Mouse (Mus musculus): ENCODE data around the gene Kif7. TPM values are rescaled to one million over a fixed set of nuclear protein-coding genes. Genes with fewer than 3 reads are reported as not detected.
A peak's percentile ranks its signal among the peaks of the same experiment; 100 is the strongest.

The Kif7 gene
- 1.5 TPM in 2 replicates for polyA plus RNA-seq (2012; rRNA removed)

DNA sequence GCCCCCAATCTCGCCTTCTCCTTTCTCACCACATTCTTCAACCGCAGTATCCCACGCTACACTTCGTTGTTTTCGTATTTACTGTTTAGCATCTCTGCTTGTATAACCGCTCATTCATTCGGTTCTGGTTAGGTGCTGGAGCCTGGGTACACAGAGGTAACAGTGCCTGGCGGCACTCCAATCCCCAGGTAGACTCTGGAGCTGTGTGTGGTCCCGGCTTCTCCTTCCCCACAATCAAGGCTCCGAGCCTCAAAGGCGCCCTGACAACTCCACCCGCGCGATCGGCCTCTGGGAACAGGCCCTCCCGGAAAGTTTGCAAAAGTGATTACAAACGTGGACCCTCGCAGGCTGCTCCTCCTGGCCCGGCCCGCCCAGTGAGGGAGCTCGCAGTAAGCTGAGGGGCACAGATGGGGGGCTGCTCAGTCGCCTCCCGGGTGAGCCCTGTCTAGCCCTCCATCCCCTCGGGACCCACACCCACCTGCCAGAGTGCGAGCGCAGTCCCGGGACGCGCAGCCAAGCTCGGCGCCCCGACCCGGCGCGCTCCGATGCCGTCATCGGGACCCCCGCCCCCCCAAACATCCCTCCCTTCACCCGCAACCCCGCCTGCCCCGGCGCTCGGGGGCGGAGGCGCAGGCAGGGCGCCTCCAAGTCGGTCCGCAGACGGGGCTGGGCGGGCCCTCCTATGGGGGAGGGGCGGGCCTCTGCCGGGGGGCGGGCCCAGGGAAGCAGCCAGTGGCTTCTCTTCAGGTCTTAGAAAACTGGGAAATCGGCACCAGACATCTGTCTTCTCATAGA, at the start of gene Kif7:
TSS of gene Kif7 (minus strand) at position 534 of the 795 bp plus-strand sequence.
- Histone ChIP-seq H3K4me1 (ENCODE audit: control insufficient read depth, insufficient read depth, low read length) (no peaks in the 10 kb centered on the region), H3K27ac (ENCODE audit: insufficient read depth, low read length) (no peak within 1 kb of the TSS)
- no peak for TF ChIP-seq CTCF (IDR thresholded peaks at IDR 0.05; ENCODE audit: extremely low read depth, insufficient read depth, low read length)

DNA sequence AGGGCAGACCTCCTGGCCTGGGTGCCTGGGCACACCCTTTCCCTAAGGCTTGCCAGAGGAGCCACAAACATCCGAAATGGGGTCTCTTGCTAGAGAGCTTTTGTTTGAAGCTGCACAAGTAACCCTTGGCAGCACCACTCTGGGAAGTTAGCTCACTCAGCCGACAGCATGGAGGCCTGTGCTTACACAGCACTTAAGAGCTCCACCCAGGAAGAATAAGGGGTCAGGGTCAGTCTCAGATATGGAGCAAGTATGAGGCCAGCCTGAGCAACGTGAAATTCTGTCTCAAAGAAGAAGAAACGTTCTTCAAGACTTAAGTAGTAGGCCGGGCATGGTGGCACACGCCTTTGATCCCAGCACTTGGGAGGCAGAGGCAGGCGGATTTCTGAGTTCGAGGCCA, 46.6 kb upstream of the Kif7 start:
- TF ChIP-seq CTCF (IDR thresholded peaks at IDR 0.05; ENCODE audit: extremely low read depth, insufficient read depth, low read length) (no peak), POLR2A (IDR thresholded peaks at IDR 0.05; ENCODE audit: extremely low read depth, insufficient read depth, low read length) (no peak)
- Histone ChIP-seq H3K4me3 (ENCODE audit: insufficient read depth, low read length) (no peak overlapping the region), H3K4me1 (ENCODE audit: control insufficient read depth, insufficient read depth, low read length) (no peaks in the 10 kb centered on the region), H3K27ac (ENCODE audit: insufficient read depth, low read length) (no peak overlapping the region)

More for the DNA sequence above, at the start of gene Kif7:
- peak within 1 kb of the TSS; percentile 39 for H3K4me3 ChIP-seq (ENCODE audit: insufficient read depth, low read length)

DNA sequence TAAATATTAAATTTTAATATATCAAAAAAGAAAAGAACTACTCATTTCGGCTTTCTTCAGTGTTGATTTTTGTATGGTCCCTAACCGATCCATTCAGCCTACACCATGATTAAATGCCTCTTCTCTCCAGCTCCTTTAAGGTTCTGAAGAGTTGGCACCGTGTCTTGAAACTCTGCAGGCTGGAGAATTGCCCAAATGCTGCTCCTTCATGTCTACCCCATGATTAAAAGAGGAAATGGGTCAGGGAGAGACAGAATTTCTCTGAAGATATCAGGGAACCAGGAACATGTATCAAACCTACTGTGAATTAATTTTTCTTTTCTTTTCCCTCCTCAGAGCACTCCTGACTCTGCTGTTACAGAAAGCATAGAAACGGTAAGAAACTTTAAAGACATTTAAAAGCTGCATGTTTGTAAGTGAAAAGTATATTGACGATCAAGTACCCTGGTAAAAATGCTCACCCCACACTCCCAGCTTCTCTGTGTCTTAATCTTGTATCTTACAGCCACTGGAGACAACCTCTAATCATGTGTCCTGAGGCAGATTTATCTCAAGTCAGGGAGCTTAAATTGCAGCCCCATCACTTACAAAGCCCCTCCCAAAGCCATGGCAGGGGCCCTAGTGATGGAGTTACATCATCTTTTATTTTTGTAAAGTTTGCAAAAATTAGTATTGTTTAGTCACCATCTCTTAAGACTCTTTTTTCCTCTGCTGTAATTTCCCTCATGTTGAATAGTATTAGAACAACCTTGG, 45.8 kb upstream of the Kif7 start:
- Histone ChIP-seq H3K4me1 (ENCODE audit: control insufficient read depth, insufficient read depth, low read length) (no peaks in the 10 kb centered on the region), H3K4me3 (ENCODE audit: insufficient read depth, low read length) (no peak overlapping the region), H3K27ac (ENCODE audit: insufficient read depth, low read length) (no peak overlapping the region)
- TF ChIP-seq CTCF (IDR thresholded peaks at IDR 0.05; ENCODE audit: extremely low read depth, insufficient read depth, low read length): no peak
- no peak for TF ChIP-seq POLR2A (IDR thresholded peaks at IDR 0.05; ENCODE audit: extremely low read depth, insufficient read depth, low read length)

- no peak overlapping the region for H3K4me3 ChIP-seq (ENCODE audit: insufficient read depth, low read length)
- H3K27ac ChIP-seq (ENCODE audit: insufficient read depth, low read length): no peak overlapping the region
- H3K4me1 ChIP-seq (ENCODE audit: control insufficient read depth, insufficient read depth, low read length): no peaks in the 10 kb centered on the region
- TF ChIP-seq CTCF (IDR thresholded peaks at IDR 0.05; ENCODE audit: extremely low read depth, insufficient read depth, low read length) (no peak), POLR2A (IDR thresholded peaks at IDR 0.05; ENCODE audit: extremely low read depth, insufficient read depth, low read length) (no peak)
These were observed 44.2 kb upstream of the Kif7 start for GRCm38 (mm10) chr7:79759766-79760165.

DNA sequence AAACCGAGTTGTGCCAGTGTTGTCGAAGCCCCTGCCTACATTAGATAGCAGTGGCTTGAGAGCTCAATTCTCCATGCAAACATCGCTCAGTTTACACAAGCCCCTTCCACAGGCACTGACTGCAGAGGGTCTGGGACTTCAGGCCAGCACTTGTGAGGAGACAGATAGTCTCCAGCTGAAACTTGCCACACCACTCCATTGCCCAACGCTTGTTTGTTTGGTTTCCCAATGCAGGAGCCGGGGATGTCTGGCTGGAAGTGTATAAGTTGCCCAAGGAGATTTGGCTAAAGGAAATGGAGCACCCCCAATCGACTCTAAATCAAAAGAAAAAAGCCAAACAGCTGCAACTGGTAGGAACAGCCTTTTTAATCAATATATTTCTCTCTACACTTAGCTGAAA, 42.7 kb upstream of the Kif7 start:
- TF ChIP-seq CTCF (IDR thresholded peaks at IDR 0.05; ENCODE audit: extremely low read depth, insufficient read depth, low read length) (no peak), POLR2A (IDR thresholded peaks at IDR 0.05; ENCODE audit: extremely low read depth, insufficient read depth, low read length) (no peak)
- Histone ChIP-seq H3K4me3 (ENCODE audit: insufficient read depth, low read length) (no peak overlapping the region), H3K4me1 (ENCODE audit: control insufficient read depth, insufficient read depth, low read length) (no peaks in the 10 kb centered on the region), H3K27ac (ENCODE audit: insufficient read depth, low read length) (no peak overlapping the region)

DNA sequence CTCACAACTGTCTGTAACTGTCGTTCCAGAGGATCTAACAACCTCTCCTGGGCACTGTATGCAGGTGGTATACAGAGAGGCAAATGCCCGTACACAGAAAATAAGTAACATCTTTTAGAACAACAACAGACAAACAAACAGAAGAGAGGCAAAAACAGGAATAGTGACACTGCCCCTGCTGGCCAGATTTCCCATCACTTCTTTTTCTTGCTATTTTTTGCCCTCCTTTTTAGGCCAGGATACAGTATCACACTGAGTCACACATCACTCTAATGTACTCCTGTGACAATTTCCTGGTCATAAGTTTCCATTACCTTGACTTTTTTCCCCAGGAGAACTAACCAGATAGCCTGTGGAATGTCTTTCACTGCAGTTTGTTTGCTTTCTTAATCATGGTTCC, 40.8 kb upstream of the Kif7 start:
- no peak overlapping the region for H3K4me3 ChIP-seq (ENCODE audit: insufficient read depth, low read length)
- H3K4me1 ChIP-seq (ENCODE audit: control insufficient read depth, insufficient read depth, low read length): no peaks in the 10 kb centered on the region
- H3K27ac ChIP-seq (ENCODE audit: insufficient read depth, low read length): no peak overlapping the region
- no peak for TF ChIP-seq POLR2A (IDR thresholded peaks at IDR 0.05; ENCODE audit: extremely low read depth, insufficient read depth, low read length)
- no peak for TF ChIP-seq CTCF (IDR thresholded peaks at IDR 0.05; ENCODE audit: extremely low read depth, insufficient read depth, low read length)

DNA sequence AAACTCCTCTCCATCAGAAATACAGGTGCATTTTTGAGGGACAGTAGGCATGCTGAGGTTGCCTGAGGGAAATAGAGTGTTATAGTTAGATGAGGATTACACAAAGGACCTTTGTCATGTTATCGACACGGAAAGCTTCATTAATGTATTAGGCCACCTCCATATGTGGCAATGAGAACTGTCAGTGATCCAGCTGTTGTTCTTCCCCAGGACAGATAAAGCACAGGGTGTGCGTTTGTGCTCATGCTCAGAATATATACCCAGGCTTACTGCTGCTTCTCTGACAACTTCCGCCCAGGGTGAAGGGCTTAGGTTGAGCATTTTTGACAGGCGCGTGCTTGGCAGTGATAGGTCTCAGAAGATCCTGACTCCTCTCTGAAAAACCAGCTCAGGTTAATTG, 34.0 kb upstream of the Kif7 start:
- Histone ChIP-seq H3K27ac (ENCODE audit: insufficient read depth, low read length) (no peak overlapping the region), H3K4me3 (ENCODE audit: insufficient read depth, low read length) (no peak overlapping the region), H3K4me1 (ENCODE audit: control insufficient read depth, insufficient read depth, low read length) (peaks cover 1% of the 10 kb centered on the region; the same call in 1 of the 2 replicates)
- TF ChIP-seq CTCF (IDR thresholded peaks at IDR 0.05; ENCODE audit: extremely low read depth, insufficient read depth, low read length) (no peak), POLR2A (IDR thresholded peaks at IDR 0.05; ENCODE audit: extremely low read depth, insufficient read depth, low read length) (no peak)

- Histone ChIP-seq H3K4me1 (ENCODE audit: control insufficient read depth, insufficient read depth, low read length) (peaks cover 1% of the 10 kb centered on the region; the same call in 1 of the 2 replicates), H3K27ac (ENCODE audit: insufficient read depth, low read length) (no peak overlapping the region), H3K4me3 (ENCODE audit: insufficient read depth, low read length) (no peak overlapping the region)
- no peak for TF ChIP-seq POLR2A (IDR thresholded peaks at IDR 0.05; ENCODE audit: extremely low read depth, insufficient read depth, low read length)
- TF ChIP-seq CTCF (IDR thresholded peaks at IDR 0.05; ENCODE audit: extremely low read depth, insufficient read depth, low read length): no peak
These were observed 32.1 kb upstream of the Kif7 start for GRCm38 (mm10) chr7:79747659-79748058.

DNA sequence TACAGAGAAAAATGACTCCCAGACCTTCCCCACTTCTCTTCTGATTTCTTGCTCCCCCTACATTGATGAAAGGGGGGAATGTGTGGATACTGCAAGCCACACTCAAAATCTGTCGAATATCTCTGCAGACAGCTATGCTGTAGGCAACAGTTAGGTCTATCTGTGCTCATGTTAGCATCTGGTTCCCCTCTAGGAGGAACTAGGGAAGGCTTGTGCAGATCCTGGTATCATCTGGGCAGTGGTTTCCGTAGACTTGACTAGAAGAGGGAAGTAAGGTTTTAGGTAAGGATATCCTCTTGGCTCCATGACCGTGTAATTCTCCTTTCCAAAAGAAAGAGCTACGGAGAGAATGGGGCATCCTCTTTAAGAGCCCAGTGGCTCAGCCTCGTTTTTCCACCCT, 29.1 kb upstream of the Kif7 start:
- Histone ChIP-seq H3K27ac (ENCODE audit: insufficient read depth, low read length) (no peak overlapping the region), H3K4me3 (ENCODE audit: insufficient read depth, low read length) (no peak overlapping the region), H3K4me1 (ENCODE audit: control insufficient read depth, insufficient read depth, low read length) (peaks cover 1% of the 10 kb centered on the region; the same call in 1 of the 2 replicates)
- TF ChIP-seq CTCF (IDR thresholded peaks at IDR 0.05; ENCODE audit: extremely low read depth, insufficient read depth, low read length): no peak
- no peak for TF ChIP-seq POLR2A (IDR thresholded peaks at IDR 0.05; ENCODE audit: extremely low read depth, insufficient read depth, low read length)

DNA sequence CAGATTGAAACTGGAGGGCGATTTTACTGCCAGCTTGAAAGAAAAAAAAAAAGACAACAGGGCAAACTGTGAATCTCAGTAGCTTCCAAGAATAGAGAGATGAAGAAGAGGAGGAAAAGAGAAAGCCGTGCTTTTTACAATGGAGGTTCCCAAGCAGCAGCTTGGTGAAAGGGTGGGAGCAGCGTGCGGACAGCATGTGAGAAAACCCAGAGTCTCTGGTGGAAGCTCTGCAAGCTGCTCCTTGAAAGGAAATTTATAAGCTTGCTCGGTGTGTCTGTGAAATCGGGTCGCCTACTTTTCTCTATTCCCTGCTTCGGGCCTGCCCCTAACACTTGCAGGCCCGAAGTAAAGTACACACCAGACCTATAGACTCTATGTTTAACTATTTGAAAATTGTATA, 28.5 kb upstream of the Kif7 start:
- TF ChIP-seq CTCF (IDR thresholded peaks at IDR 0.05; ENCODE audit: extremely low read depth, insufficient read depth, low read length) (no peak), POLR2A (IDR thresholded peaks at IDR 0.05; ENCODE audit: extremely low read depth, insufficient read depth, low read length) (no peak)
- Histone ChIP-seq H3K4me1 (ENCODE audit: control insufficient read depth, insufficient read depth, low read length) (peaks cover 1% of the 10 kb centered on the region; the same call in 1 of the 2 replicates), H3K27ac (ENCODE audit: insufficient read depth, low read length) (no peak overlapping the region), H3K4me3 (ENCODE audit: insufficient read depth, low read length) (no peak overlapping the region)
